Mouse (Mus musculus): ENCODE measurements at regions not wholly inside any gene's neighbourhood (a gene's known extent, or its start where the extent isn't known, plus 50 kb on each side); places are given as distances from the start of the nearest gene placed in this dataset.

GRCm38 (mm10) chr4:55216175-55216545 lies 133.7 kb upstream of the Rad23b start:
- ATAC-seq: no peak
- 43% methylated on average over 6 of the region's 6 CpGs for WGBS
- H3K36me3 ChIP-seq (ENCODE audit: control insufficient read depth, insufficient read depth, low read length): no peaks in the 10 kb centered on the region
- H3K27ac ChIP-seq (ENCODE audit: low read length): no peak overlapping the region
- H3K9me3 ChIP-seq (ENCODE audit: control insufficient read depth, low read length): no peaks in the 10 kb centered on the region
- no peak overlapping the region for H3K4me2 ChIP-seq (ENCODE audit: low read depth, low read length)
- no peak overlapping the region for H3K4me3 ChIP-seq (ENCODE audit: low read length)
- no peak overlapping the region for H3K9ac ChIP-seq (ENCODE audit: low read depth, low read length)
- no peaks in the 10 kb centered on the region for H3K27me3 ChIP-seq (replicated peaks; ENCODE audit: control insufficient read depth, insufficient read depth, low read length)
- no peaks in the 10 kb centered on the region for H3K4me1 ChIP-seq (ENCODE audit: control insufficient read depth, insufficient read depth, low read length)

DNA sequence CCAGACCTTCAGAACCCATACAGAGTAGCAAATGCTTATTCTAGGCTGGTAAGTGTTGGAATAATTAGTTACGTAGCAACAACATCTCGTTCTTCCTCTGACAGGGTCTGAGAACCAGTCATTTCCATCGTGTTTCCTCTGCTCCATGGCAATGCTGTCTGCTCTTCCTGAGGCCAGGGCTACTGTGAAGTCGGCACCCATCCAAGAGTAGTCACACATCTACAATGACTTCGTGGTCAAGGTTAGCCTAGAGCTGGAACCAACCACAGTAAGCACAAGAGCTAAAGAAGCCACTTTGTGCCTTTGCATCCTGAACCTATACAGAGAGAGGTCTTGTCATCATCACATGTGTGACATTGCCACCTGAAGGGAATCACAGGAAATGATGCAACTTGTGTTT lies 124.1 kb upstream of the Rad23b start:
- Histone ChIP-seq H3K27me3 (replicated peaks; ENCODE audit: control insufficient read depth, insufficient read depth, low read length) (no peaks in the 10 kb centered on the region), H3K9me3 (ENCODE audit: control insufficient read depth, low read length) (no peaks in the 10 kb centered on the region), H3K27ac (ENCODE audit: low read length) (no peak overlapping the region), H3K4me2 (ENCODE audit: low read depth, low read length) (no peak overlapping the region), H3K9ac (ENCODE audit: low read depth, low read length) (no peak overlapping the region), H3K4me1 (ENCODE audit: control insufficient read depth, insufficient read depth, low read length) (0 out of 2 replicates have a peak, but pooled peaks cover 2% of the 10 kb centered on the region), H3K4me3 (ENCODE audit: low read length) (no peak overlapping the region), H3K36me3 (ENCODE audit: control insufficient read depth, insufficient read depth, low read length) (no peaks in the 10 kb centered on the region)
- WGBS: 81% methylated on average over 5 of the region's 5 CpGs
- no peak for ATAC-seq

DNA sequence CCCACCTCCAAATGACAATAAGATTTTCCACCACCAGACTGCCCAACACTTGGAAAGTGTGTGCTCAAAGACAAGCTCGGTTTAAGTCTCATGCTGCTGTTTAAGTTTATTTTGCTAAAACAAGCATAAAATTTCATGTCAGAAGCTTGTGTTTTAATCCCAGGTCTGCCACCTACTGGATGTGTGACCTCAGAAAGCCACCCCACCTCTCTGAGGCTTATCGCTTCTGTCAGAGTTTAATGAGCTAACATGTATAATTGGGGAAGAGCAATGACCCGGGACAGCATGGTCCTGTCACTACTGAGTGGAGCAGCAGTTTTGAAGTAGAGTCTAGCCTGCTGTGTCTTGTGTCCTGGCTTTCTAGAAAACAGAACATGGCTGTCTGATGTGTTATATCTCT lies 122.4 kb upstream of the Rad23b start:
- WGBS: 47% methylated on average over 3 of the region's 3 CpGs
- ATAC-seq: no peak
- no peaks in the 10 kb centered on the region for H3K9me3 ChIP-seq (ENCODE audit: control insufficient read depth, low read length)
- H3K27me3 ChIP-seq (replicated peaks; ENCODE audit: control insufficient read depth, insufficient read depth, low read length): no peaks in the 10 kb centered on the region
- no peak overlapping the region for H3K4me3 ChIP-seq (ENCODE audit: low read length)
- no peaks in the 10 kb centered on the region for H3K4me1 ChIP-seq (ENCODE audit: control insufficient read depth, insufficient read depth, low read length)
- H3K9ac ChIP-seq (ENCODE audit: low read depth, low read length): no peak overlapping the region
- H3K36me3 ChIP-seq (ENCODE audit: control insufficient read depth, insufficient read depth, low read length): no peaks in the 10 kb centered on the region
- no peak overlapping the region for H3K4me2 ChIP-seq (ENCODE audit: low read depth, low read length)
- H3K27ac ChIP-seq (ENCODE audit: low read length): no peak overlapping the region

GRCm38 (mm10) chr4:55231522-55231921 lies 118.3 kb upstream of the Rad23b start:
- Histone ChIP-seq H3K27ac (ENCODE audit: low read length) (no peak overlapping the region), H3K27me3 (replicated peaks; ENCODE audit: control insufficient read depth, insufficient read depth, low read length) (no peaks in the 10 kb centered on the region), H3K9me3 (ENCODE audit: control insufficient read depth, low read length) (no peaks in the 10 kb centered on the region), H3K36me3 (ENCODE audit: control insufficient read depth, insufficient read depth, low read length) (no peaks in the 10 kb centered on the region), H3K9ac (ENCODE audit: low read depth, low read length) (no peak overlapping the region), H3K4me1 (ENCODE audit: control insufficient read depth, insufficient read depth, low read length) (no peaks in the 10 kb centered on the region), H3K4me3 (ENCODE audit: low read length) (no peak overlapping the region), H3K4me2 (ENCODE audit: low read depth, low read length) (no peak overlapping the region)
- no peak for ATAC-seq
- 33% methylated on average over 4 of the region's 4 CpGs for WGBS

GRCm38 (mm10) chr4:55237856-55238255 lies 112.0 kb upstream of the Rad23b start:
- Histone ChIP-seq H3K9ac (ENCODE audit: low read depth, low read length) (no peak overlapping the region), H3K36me3 (ENCODE audit: control insufficient read depth, insufficient read depth, low read length) (no peaks in the 10 kb centered on the region), H3K27me3 (replicated peaks; ENCODE audit: control insufficient read depth, insufficient read depth, low read length) (no peaks in the 10 kb centered on the region), H3K4me3 (ENCODE audit: low read length) (no peak overlapping the region), H3K4me2 (ENCODE audit: low read depth, low read length) (no peak overlapping the region), H3K9me3 (ENCODE audit: control insufficient read depth, low read length) (no peaks in the 10 kb centered on the region), H3K4me1 (ENCODE audit: control insufficient read depth, insufficient read depth, low read length) (no peaks in the 10 kb centered on the region), H3K27ac (ENCODE audit: low read length) (no peak overlapping the region)
- 74% methylated on average over 6 of the region's 6 CpGs for WGBS
- no peak for ATAC-seq

DNA sequence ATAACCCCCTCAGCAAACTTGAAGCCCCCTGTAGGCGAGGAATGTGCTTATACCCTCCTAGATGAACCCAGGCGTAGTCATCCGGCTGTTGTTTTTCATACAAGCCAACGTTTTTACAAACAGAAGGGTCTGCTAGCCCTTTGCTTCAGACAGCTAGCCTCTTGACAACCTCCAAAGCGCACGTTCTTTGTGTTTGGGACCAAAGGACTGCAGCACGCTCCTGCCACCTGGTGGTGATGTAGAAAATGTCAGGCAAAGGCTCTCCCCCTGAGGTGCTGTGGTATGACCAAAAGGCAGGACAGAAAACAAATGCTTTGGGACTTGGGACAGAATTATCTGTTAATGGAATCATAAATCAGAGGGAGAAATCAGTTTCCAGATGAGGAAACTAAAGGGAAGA lies 109.4 kb upstream of the Rad23b start:
- ATAC-seq: no peak
- no peak overlapping the region for H3K9ac ChIP-seq (ENCODE audit: low read depth, low read length)
- H3K4me2 ChIP-seq (ENCODE audit: low read depth, low read length): no peak overlapping the region
- H3K4me1 ChIP-seq (ENCODE audit: control insufficient read depth, insufficient read depth, low read length): no peaks in the 10 kb centered on the region
- no peak overlapping the region for H3K27ac ChIP-seq (ENCODE audit: low read length)
- H3K4me3 ChIP-seq (ENCODE audit: low read length): no peak overlapping the region
- no peaks in the 10 kb centered on the region for H3K27me3 ChIP-seq (replicated peaks; ENCODE audit: control insufficient read depth, insufficient read depth, low read length)
- 4% methylated on average over 7 of the region's 7 CpGs for WGBS
- H3K9me3 ChIP-seq (ENCODE audit: control insufficient read depth, low read length): no peaks in the 10 kb centered on the region
- H3K36me3 ChIP-seq (ENCODE audit: control insufficient read depth, insufficient read depth, low read length): no peaks in the 10 kb centered on the region

DNA sequence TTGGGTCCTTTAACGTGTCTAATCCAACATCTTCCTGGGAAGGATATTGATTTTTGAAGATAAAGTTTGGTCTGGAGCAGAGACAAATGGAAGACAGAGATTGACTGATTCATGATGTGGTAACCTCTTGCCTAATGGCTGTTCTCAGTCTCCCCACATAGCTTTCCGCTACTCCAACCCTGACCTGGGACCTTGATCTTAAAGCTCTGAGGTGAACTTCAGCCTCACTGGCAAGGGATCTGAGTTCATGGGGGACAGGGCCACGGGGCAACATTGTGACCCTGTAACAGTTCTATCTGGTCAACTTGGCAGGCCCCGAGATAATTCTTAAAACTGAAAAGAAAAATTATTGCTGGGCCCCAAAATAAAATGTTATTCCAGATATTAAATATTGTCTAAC lies 107.5 kb upstream of the Rad23b start:
- Histone ChIP-seq H3K4me2 (ENCODE audit: low read depth, low read length) (no peak overlapping the region), H3K9ac (ENCODE audit: low read depth, low read length) (no peak overlapping the region), H3K4me3 (ENCODE audit: low read length) (no peak overlapping the region), H3K9me3 (ENCODE audit: control insufficient read depth, low read length) (no peaks in the 10 kb centered on the region), H3K4me1 (ENCODE audit: control insufficient read depth, insufficient read depth, low read length) (no peaks in the 10 kb centered on the region), H3K27ac (ENCODE audit: low read length) (no peak overlapping the region), H3K36me3 (ENCODE audit: control insufficient read depth, insufficient read depth, low read length) (no peaks in the 10 kb centered on the region), H3K27me3 (replicated peaks; ENCODE audit: control insufficient read depth, insufficient read depth, low read length) (no peaks in the 10 kb centered on the region)
- WGBS: 70% methylated on average over 4 of the region's 4 CpGs
- no peak for ATAC-seq

DNA sequence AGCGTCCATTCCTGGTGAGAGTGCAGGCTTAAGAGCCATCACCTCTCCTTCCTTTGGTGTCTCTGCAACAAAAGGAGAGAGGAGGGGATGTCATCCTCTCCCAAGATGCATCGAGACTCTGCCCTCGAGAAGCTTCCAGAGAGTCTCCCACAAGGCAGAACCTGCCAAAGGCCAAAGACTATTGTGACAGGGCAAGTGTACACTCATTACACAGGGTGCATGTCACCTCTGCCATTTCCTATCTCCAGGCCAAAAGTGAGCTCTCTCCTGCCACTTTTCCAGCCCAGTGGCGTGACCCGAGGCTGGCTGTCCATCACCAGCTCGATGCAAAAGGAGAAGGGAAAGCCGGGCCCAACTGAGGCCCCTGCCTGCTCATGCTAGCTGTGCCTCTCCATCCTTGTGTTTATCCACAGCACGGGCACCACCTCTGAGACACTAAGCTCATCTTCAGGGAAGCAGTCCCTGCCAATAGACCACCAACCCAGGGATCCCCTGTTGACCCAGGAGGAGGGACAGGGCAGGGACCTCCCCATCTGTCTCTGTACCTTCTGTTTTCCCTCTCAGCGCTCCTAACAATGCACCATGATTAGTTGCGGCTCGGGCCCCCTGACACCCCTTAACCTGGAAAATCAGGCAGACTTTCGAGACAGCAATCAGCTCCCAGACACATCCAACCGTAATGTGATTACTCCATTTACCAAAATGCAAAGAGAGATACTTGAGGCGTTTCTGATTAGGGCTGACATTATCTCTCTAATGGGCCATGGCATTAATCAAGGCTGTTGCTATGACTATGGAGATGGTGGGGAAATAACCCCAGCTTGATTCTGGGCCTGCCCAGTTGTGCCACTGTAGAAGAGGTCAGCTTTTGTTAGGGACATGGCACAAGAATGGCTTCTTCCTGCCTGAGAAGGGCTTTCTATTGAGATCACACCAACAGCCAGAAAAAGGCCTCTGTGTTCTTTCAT lies 106.5 kb upstream of the Rad23b start:
- Histone ChIP-seq H3K4me1 (ENCODE audit: control insufficient read depth, insufficient read depth, low read length) (no peaks in the 10 kb centered on the region), H3K9me3 (ENCODE audit: control insufficient read depth, low read length) (no peaks in the 10 kb centered on the region), H3K27ac (ENCODE audit: low read length) (no peak overlapping the region), H3K36me3 (ENCODE audit: control insufficient read depth, insufficient read depth, low read length) (no peaks in the 10 kb centered on the region), H3K9ac (ENCODE audit: low read depth, low read length) (no peak overlapping the region), H3K4me3 (ENCODE audit: low read length) (no peak overlapping the region), H3K27me3 (replicated peaks; ENCODE audit: control insufficient read depth, insufficient read depth, low read length) (no peaks in the 10 kb centered on the region), H3K4me2 (ENCODE audit: low read depth, low read length) (no peak overlapping the region)
- WGBS: 72% methylated on average over 14 of the region's 14 CpGs
- no peak for ATAC-seq

GRCm38 (mm10) chr4:55245789-55246188 lies 104.1 kb upstream of the Rad23b start:
- H3K4me1 ChIP-seq (ENCODE audit: control insufficient read depth, insufficient read depth, low read length): no peaks in the 10 kb centered on the region
- H3K9ac ChIP-seq (ENCODE audit: low read depth, low read length): no peak overlapping the region
- no peaks in the 10 kb centered on the region for H3K27me3 ChIP-seq (replicated peaks; ENCODE audit: control insufficient read depth, insufficient read depth, low read length)
- H3K4me3 ChIP-seq (ENCODE audit: low read length): no peak overlapping the region
- no peak overlapping the region for H3K27ac ChIP-seq (ENCODE audit: low read length)
- WGBS: 85% methylated on average over 10 of the region's 10 CpGs
- ATAC-seq: no peak
- no peaks in the 10 kb centered on the region for H3K9me3 ChIP-seq (ENCODE audit: control insufficient read depth, low read length)
- no peak overlapping the region for H3K4me2 ChIP-seq (ENCODE audit: low read depth, low read length)
- no peaks in the 10 kb centered on the region for H3K36me3 ChIP-seq (ENCODE audit: control insufficient read depth, insufficient read depth, low read length)

- Histone ChIP-seq H3K4me2 (ENCODE audit: low read depth, low read length) (no peak overlapping the region), H3K27me3 (replicated peaks; ENCODE audit: control insufficient read depth, insufficient read depth, low read length) (no peaks in the 10 kb centered on the region), H3K9me3 (ENCODE audit: control insufficient read depth, low read length) (no peaks in the 10 kb centered on the region), H3K4me3 (ENCODE audit: low read length) (no peak overlapping the region), H3K27ac (ENCODE audit: low read length) (no peak overlapping the region), H3K4me1 (ENCODE audit: control insufficient read depth, insufficient read depth, low read length) (no peaks in the 10 kb centered on the region), H3K36me3 (ENCODE audit: control insufficient read depth, insufficient read depth, low read length) (no peaks in the 10 kb centered on the region), H3K9ac (ENCODE audit: low read depth, low read length) (no peak overlapping the region)
- ATAC-seq: no peak
- 36% methylated on average over 3 of the region's 3 CpGs for WGBS
These were observed 99.5 kb upstream of the Rad23b start for GRCm38 (mm10) chr4:55250334-55250733.
